Mouse (Mus musculus) G1E (cell line): Measurements from ENCODE around the gene Ccdc148. TPM values are rescaled to one million over a fixed set of nuclear protein-coding genes. Genes with fewer than 3 reads are reported as not detected.

ENCODE experiments used
- ATAC-seq: 2 replicates; pipeline ENCODE4 v1.8.0; 2016; ENCODE audit warnings: mild to moderate bottlenecking; ENCODE audit not compliant: insufficient number of reproducible peaks, poor library complexity, low FRiP score, severe bottlenecking; ENCODE audit errors: extremely low read depth
- DNase-seq: peaks from one replicate; pipeline ENCODE4 v3.0.0; 2012; ENCODE audit warnings: low spot score
- H3K27me3 ChIP-seq: 2 replicates; pipeline ENCODE4 v1.6.1; 2012; ENCODE audit warnings: mild to moderate bottlenecking, low read length, inconsistent platforms; ENCODE audit not compliant: insufficient read depth
- H3K36me3 ChIP-seq: replicated peaks from 2 replicates; pipeline ENCODE3; 2012; ENCODE audit warnings: mild to moderate bottlenecking, inconsistent platforms
- H3K4me1 ChIP-seq: 2 replicates; pipeline ENCODE4 v1.6.1; 2012; ENCODE audit warnings: low read depth, low read length, inconsistent platforms, mixed read lengths; ENCODE audit not compliant: insufficient read depth
- H3K4me3 ChIP-seq: 2 replicates; pipeline ENCODE4 v1.5.1; 2012; ENCODE audit warnings: low read depth, mild to moderate bottlenecking, inconsistent platforms, low read length, moderate library complexity, mixed read lengths
- H3K9me3 ChIP-seq: replicated peaks from 2 replicates; pipeline ENCODE4 v1.6.1; 2012; ENCODE audit warnings: inconsistent platforms
- CTCF ChIP-seq: IDR thresholded peaks from 2 replicates; pipeline ENCODE4 v1.5.1; 2012; ENCODE audit warnings: low read depth, low read length, inconsistent platforms, mixed read lengths
- GATA1 ChIP-seq: IDR thresholded peaks from 2 replicates; pipeline ENCODE4 v1.6.1; 2012; ENCODE audit warnings: borderline replicate concordance, low read length, inconsistent platforms, mixed read lengths
- GATA2 ChIP-seq: IDR thresholded peaks from 2 replicates; pipeline ENCODE4 v1.6.1; 2012; ENCODE audit warnings: low read depth, low read length, inconsistent platforms, borderline replicate concordance
- POLR2AphosphoS5 ChIP-seq: IDR thresholded peaks from 2 replicates; pipeline ENCODE4 v1.6.1; 2012; ENCODE audit warnings: low read depth, low read length, inconsistent platforms; ENCODE audit not compliant: insufficient replicate concordance
- TAL1 ChIP-seq: conservative IDR thresholded peaks from 2 replicates; pipeline ENCODE4 v1.6.1; 2012; ENCODE audit warnings: low read depth, low read length, inconsistent platforms, mixed read lengths
- polyA plus RNA-seq: library from polyadenylated mRNA; stranded (reverse); fragments of >175 nt; gene quantifications from 2 replicates; pipeline ENCODE4 v1.2.3, GENCODE M21; 2012
- total RNA-seq, 2 experiments: library from RNA; stranded (forward) in 1 of 2; stranded (reverse) in 1 of 2; fragments of 200-1000 nt in 1 of 2; fragments of >200 nt in 1 of 2; fragmentation: Nextera tagmentation in 1 of 2; gene quantifications; 2 replicates each; pipeline ENCODE4 v1.2.3; 2014 to 2017

Gene Ccdc148
- total and polyA plus RNA-seq, 3 experiments = 0.22 TPM; not detected in 2

DNA sequence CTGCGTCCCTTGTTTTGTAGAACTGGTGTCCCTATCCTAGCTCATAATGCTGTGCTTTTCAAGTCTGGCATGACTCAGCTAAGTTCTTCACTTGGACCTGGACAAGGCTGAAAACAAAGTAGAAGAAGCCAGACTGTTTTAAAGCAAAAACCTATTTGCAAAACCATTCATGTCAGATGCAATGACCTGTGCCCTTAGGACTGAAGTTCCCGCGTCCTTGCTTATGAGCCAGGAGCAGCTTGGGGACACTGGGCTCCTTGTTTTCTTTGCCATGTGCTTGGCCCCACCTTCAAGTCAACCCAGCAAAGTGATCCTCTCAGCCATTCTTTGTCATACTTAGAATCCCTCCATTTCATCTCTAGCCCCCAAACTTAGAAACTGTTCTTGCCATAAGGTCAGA lies 125.3 kb downstream of the Ccdc148 start:
- no peaks in the 10 kb centered on the region for H3K36me3 ChIP-seq
- TF ChIP-seq GATA2 (no peak), CTCF (no peak), POLR2AphosphoS5 (no peak), GATA1 (no peak), TAL1 (no peak)
- H3K9me3 ChIP-seq = no peaks in the 10 kb centered on the region
- ATAC-seq (no peak), DNase-seq (no peak)
- no peak overlapping the region for H3K4me3 ChIP-seq
- H3K4me1 ChIP-seq = no peaks in the 10 kb centered on the region
- no peaks in the 10 kb centered on the region for H3K27me3 ChIP-seq

DNA sequence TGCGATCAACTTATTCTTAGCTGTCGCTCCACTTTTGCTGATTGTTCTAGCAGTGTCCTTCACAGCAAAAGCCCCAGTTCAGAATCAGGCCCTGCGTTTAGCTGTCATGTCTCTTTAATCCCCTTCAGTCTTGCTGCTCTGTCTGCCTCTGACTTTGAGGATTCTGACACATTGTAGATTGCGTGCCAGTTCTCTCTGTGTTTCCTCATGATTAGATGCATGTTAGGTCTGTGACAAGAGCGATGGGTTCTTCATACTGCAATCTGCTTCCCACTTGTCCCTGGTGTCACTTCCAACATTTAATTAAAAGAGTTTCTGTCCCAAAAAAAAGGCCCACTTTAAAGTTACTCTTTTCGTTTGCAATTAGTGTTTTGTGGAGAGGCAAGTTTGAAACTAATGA lies 126.2 kb downstream of the Ccdc148 start:
- Histone ChIP-seq H3K9me3 (no peaks in the 10 kb centered on the region), H3K4me3 (no peak overlapping the region), H3K36me3 (no peaks in the 10 kb centered on the region), H3K27me3 (no peaks in the 10 kb centered on the region), H3K4me1 (no peaks in the 10 kb centered on the region)
- DNase-seq (no peak), ATAC-seq (no peak)
- TF ChIP-seq CTCF = no peak
- TF ChIP-seq POLR2AphosphoS5 = no peak
- no peak for TF ChIP-seq GATA2
- no peak for TF ChIP-seq GATA1
- no peak for TF ChIP-seq TAL1

DNA sequence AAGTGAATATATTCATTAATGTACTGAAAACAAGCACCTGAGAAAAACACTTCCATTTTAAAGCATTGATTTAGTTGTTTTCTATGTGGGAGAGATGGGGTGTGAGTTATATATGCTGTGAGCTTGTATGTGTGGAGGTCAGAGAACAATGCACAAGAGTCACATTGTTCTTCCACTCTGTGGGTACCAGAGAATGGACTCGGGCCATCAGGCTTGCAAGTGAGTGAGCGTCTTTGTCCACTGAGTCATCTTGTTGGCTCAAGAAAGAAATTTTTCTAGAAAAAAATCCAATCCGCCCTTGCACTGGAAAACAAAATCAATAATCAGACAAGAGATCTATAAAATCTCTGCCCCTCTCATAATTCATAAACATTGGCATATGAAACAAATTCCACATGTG lies 135.9 kb downstream of the Ccdc148 start:
- no peaks in the 10 kb centered on the region for H3K27me3 ChIP-seq
- ATAC-seq = no peak
- TF ChIP-seq GATA2 (no peak), POLR2AphosphoS5 (no peak), GATA1 (no peak), TAL1 (no peak), CTCF (no peak)
- H3K4me1 ChIP-seq = no peaks in the 10 kb centered on the region
- H3K9me3 ChIP-seq = no peaks in the 10 kb centered on the region
- DNase-seq = no peak
- no peaks in the 10 kb centered on the region for H3K36me3 ChIP-seq
- no peak overlapping the region for H3K4me3 ChIP-seq

DNA sequence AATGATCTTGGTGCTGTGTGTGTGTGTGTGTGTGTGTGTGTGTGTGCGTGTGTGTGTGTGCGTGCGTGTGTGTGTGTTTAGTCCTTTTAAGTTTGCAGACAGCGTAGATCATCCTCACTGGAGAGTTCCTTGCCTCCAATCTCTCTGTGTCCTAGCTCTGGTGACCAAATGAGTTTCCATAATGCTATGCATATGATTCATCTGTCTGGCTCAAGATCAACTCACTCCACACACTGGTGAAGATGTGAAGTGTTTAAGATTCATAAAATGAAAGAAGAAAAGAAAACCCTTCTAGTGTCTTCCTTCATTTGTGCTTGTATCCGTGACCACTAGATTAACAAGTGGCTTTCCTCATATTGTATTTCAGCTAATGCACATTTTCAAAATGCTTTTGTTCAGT lies 153.1 kb downstream of the Ccdc148 start:
- ATAC-seq = no peak
- no peak for DNase-seq

DNA sequence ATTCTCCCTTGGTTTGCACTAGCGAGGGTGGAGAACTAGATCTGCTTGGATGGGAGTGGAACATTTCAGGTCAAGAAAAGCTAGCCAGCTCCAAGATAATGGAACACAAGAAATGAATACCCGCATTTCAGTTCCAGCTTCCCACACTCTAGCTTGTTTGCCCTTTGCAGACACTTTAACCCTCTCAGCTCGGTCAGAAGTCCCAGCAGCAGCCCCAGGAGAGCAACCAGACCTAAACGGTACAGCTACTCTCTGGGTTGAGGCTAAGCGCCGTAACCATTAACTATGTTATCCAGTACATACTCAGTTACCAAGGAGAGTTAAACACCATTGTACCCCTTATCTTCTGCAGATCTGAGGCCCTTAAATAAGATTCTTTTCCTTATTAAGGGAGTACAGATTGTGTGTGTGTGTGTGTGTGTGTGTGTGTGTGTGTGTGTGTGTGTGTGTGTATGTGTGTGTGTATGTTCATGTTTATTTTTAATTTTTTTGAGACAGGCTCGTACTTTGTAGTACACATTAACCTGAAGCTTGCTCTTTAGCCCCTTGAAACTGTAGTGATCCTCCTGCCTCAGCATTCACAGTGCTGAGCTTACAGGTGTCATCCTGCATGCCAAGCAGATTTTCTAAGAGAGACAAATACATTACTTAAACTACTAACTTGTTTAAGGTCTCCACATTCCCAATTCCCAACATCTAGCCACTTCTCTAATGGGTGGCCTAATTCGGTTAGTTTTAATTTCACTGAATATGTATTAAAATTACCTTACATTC lies 153.7 kb downstream of the Ccdc148 start:
- Histone ChIP-seq H3K27me3 (no peaks in the 10 kb centered on the region), H3K36me3 (no peaks in the 10 kb centered on the region), H3K4me3 (no peak overlapping the region), H3K4me1 (no peaks in the 10 kb centered on the region), H3K9me3 (no peaks in the 10 kb centered on the region)
- no peak for ATAC-seq
- no peak for DNase-seq
- no peak for TF ChIP-seq TAL1
- TF ChIP-seq GATA1 = no peak
- TF ChIP-seq CTCF = no peak
- no peak for TF ChIP-seq GATA2

More for the DNA sequence above, 153.1 kb downstream of the Ccdc148 start:
- no peak for TF ChIP-seq GATA1
- TF ChIP-seq POLR2AphosphoS5 = no peak
- no peak for TF ChIP-seq TAL1
- TF ChIP-seq GATA2 = no peak
- TF ChIP-seq CTCF = no peak
- H3K27me3 ChIP-seq = no peaks in the 10 kb centered on the region
- no peaks in the 10 kb centered on the region for H3K36me3 ChIP-seq
- H3K9me3 ChIP-seq = no peaks in the 10 kb centered on the region
- no peak overlapping the region for H3K4me3 ChIP-seq
- no peaks in the 10 kb centered on the region for H3K4me1 ChIP-seq

DNA sequence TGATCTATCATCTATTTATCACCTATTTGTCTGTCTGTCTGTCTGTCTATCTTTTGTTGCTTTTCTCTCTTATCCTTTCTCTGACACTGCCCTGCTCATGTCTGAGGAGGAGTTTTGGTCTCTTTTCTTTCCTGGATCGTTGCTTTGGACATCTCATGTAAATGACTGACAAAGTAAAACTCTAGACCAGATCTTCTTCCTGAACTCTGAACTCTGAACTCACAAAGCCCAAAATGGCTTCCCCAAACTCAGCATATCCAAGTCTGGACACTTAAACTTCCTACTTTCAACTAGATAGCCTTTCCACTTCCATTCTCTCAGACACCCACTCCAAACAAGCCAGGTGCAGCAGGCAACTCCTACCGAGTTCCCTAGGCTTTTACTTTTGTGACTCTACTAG lies 163.3 kb downstream of the Ccdc148 start:
- Histone ChIP-seq H3K27me3 (no peaks in the 10 kb centered on the region), H3K36me3 (no peaks in the 10 kb centered on the region), H3K9me3 (no peaks in the 10 kb centered on the region), H3K4me1 (no peaks in the 10 kb centered on the region), H3K4me3 (no peak overlapping the region)
- ATAC-seq = no peak
- no peak for DNase-seq
- TF ChIP-seq CTCF = no peak
- no peak for TF ChIP-seq POLR2AphosphoS5
- no peak for TF ChIP-seq GATA2
- TF ChIP-seq TAL1 = no peak
